Mouse (Mus musculus) mouse trophoblast stem cell (cell line): ENCODE data around the gene Izumo1.

Experiments used
- in situ Hi-C, 2 experiments: fragments of 300-500 bp; cut with MseI, MboI; formaldehyde crosslinking; loops; 2 replicates in 1 of 2; 3 replicates in 1 of 2; pipeline ENCODE4 v1.15.1; 2025

The Izumo1 gene

GRCm38 (mm10) chr7:45618316-45618715 lies 3.3 kb upstream of the Izumo1 start:
- in situ Hi-C loops, result no loop called here

DNA sequence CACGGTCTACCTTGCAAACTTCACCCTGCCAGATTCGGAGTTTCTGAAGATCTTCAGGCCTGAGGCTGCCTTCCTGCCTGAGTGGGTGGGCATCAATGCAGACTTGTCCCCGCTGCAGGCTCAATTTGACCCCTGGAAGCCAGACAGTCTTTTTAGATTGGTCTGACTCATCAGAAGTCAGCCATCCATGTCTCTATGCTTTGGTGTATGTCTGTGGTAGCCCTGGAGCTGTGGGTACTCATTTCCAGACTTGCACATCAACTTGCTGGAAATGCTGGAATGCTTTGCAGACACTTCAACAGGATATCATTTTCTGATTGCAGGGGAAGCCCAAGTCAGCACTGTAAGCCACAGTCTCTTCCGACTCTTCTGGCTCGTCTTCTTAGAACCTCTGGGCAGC lies 2.0 kb upstream of the Izumo1 start:
- in situ Hi-C loops, result no loop called here

- in situ Hi-C loops, result no loop called here
Measured at GRCm38 (mm10) chr7:45623507-45623906, 1.9 kb downstream of the Izumo1 start.

- in situ Hi-C loops, result no loop called here
Measured at GRCm38 (mm10) chr7:45624718-45625117, 3.1 kb downstream of the Izumo1 start.

- in situ Hi-C loops, result no loop called here
Measured at GRCm38 (mm10) chr7:45625481-45625880, 3.9 kb downstream of the Izumo1 start.

- in situ Hi-C loops, result no loop called here
Measured at GRCm38 (mm10) chr7:45626571-45627076, 5.0 kb downstream of the Izumo1 start.

DNA sequence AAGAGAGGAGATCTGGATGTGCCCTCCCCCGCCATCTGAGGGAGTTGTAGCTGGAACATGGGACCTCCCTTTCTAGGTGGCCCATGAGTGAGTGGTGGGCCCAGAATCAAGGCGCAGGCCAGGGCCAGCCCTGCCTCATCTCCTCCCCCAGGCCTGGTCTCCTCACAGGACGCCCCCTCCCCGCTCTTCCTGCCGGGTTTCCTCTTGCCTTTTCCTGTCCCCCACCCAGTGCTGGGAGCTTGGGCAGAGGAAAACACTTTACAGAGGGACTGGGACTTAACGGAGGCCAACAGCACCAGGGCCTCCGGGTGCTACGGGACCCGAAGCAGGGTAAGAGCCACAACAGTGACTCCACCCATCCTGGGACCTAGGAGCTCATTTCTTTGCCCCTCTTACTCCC lies 5.7 kb downstream of the Izumo1 start, which contains the start of gene Rasip1:
Rasip1 (plus strand) TSS at position 228 of the 400 bp plus-strand sequence.
- in situ Hi-C loops, result no loop called here

DNA sequence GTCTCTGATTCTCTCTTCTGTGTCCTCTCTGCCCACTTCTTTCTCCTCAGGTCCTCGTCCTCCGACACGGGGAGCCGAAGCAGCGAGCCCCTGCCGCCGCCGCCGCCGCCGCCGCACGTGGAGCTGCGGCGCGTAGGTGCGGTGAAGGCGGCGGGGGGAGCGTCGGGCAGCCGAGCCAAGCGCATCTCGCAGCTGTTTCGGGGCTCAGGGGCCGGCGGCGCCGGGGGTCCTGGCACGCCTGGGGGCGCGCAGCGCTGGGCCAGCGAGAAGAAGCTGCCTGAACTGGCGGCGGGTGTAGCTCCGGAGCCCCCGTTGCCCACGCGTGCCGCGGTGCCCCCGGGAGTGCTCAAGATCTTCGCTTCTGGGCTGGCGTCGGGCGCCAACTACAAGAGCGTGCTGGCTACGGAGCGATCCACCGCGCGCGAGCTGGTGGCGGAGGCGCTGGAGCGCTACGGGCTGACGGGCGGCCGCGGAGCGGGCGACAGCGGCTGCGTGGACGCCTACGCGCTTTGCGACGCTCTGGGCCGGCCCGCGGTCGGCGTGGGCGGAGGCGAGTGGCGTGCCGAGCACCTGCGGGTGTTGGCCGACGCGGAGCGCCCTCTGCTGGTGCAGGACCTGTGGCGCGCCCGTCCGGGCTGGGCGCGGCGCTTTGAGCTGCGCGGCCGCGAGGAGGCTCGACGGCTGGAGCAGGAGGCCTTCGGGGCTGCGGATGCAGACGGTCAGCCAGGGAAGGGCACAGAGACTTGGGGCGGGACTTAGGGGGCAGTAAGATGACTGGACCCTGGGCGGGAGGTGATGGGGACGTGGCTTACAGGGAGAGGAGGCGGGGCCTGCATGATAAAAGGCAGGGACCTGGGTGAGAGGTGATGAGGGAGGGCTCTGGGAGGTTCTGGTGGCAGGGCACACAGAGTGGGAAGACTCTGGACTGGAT lies 7.0 kb downstream of the Izumo1 start:
- in situ Hi-C loops, result no loop called here

GRCm38 (mm10) chr7:45630064-45630907 lies 8.7 kb downstream of the Izumo1 start:
- in situ Hi-C loops, result no loop called here

DNA sequence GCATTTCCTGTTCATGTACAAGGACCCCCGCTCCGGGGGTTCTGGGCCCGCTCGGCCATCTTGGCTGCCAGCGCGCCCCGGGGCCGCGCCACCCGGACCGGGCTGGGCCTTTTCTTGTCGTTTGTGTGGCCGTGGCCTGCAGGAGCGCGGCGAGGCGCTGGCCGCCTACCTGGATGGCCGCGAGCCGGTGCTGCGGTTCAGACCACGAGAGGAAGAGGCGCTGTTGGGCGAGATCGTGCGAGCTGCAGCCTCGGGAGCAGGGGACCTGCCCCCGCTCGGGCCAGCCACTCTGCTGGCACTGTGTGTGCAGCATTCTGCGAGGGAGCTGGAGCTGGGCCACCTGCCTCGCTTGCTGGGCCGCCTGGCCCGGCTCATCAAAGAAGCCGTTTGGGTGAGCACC lies 10.9 kb downstream of the Izumo1 start:
- in situ Hi-C loops, result no loop called here

DNA sequence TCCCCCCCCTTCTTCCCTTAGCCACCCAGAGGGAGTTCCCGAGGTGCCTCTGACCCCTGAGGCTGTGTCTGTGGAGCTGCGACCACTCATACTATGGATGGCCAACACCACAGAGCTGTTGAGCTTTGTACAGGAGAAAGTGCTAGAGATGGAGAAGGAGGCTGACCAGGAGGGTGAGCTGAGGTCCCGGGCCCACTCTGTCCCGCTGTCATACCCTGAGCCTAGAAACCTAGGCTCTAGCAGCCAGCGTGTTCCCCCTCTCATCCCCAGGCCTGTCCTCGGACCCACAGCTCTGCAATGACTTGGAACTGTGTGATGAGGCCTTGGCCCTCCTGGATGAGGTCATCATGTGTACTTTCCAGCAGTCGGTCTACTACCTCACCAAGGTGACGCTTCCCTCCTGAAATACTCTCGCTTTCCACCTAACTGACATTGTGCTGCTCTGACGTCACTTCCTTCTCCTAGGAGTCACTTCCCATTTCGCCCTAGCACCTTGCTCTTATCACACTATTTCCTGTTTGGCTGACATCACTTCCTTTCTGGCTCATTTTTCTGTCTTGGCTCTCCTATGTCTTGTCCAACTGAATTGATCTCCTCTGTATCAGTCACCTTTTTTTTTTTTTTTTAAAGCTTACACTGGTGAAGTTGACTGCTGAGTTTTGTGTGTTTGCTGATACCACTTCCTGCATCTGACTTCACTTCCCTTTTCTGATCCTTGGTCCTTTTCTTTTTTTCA lies 13.5 kb downstream of the Izumo1 start:
- in situ Hi-C loops, result no loop called here

DNA sequence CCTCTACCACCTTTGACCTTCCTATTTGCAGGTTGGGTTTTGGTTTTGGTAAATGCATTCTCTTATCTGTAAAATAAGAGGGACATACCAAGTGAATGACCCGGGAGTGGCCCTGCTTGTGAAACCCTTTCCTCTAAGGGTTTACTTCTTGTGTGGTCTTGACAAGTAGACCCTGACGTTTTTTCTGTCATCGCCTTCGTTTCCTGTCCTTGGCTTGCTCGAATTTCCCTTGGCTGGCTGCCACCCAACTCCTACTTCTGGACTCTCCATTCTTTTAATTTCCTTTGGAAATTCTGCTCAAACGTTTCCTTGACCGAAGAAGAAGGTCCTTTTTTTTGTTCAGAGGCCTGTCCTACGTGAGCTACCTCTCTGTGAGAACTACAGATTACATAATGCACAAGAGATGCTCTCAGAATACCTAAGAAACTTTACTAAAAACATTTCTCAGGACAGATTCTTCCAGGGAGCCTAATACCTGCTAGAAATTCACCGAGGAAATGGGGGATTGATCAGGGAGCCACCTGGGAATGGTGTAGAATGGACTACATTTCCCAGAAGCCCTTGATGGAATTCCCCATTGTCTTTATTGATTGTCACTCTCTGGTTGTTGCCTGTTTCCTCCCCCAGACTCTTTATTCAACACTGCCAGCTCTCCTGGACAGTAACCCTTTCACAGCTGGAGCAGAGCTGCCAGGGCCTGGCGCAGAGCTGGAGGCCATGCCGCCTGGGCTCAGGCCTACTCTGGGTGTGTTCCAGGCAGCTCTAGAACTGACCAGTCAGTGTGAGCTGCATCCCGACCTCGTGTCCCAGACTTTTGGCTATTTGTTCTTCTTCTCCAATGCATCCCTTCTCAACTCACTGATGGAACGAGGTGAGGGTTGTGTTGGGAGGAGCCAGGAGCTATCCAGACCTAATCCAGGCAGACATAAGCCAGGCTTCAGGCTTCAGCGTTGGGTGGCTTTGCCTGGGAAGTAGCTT lies 14.4 kb downstream of the Izumo1 start:
- in situ Hi-C loops, result no loop called here

DNA sequence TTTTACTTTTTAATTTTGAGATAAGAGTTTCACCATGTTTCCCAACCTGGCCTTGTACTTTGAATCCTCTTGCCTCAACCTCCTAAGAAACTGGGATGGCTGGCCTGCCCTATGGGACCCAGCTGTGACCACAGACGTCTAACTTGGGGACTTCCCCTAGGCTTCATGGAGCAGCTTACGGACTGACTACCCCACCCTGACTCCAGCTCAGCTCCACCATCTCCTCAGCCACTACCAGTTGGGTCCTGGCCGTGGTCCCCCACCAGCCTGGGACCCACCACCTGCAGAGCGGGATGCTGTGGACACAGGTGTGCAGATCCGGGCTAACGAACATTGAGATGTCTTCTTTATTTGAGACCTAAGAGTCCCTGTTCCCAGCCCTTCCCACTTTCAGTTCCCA lies 16.1 kb downstream of the Izumo1 start:
- in situ Hi-C loops, result no loop called here

GRCm38 (mm10) chr7:45638623-45639401 lies 17.2 kb downstream of the Izumo1 start:
- in situ Hi-C loops, result no loop called here

DNA sequence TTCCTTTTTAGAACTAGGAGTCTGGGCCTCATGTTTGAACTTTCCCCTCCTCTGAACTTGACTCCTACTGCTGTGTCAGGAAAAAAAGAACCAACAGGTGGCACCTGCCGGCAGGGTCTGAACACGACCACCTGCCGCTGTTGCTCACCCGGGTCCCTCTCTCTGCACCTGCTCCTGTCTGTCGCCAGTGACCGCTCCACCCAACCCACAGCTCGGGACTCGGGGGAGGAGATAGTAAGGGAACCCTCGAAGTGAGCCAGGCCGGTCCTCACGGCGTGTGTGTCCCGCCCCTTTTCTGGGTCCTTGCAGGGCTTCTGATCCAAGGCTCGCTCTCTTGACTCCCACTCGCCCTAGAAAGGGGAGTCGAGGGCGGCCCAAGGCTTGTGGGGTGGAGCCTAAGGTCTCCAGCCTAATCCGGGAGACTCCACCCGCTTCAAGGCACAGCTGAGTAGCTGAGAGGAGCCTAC lies 18.0 kb downstream of the Izumo1 start, which contains the start of gene Mamstr:
Mamstr (plus strand) TSS at position 417 of the 467 bp plus-strand sequence.
- in situ Hi-C loops, result no loop called here

DNA sequence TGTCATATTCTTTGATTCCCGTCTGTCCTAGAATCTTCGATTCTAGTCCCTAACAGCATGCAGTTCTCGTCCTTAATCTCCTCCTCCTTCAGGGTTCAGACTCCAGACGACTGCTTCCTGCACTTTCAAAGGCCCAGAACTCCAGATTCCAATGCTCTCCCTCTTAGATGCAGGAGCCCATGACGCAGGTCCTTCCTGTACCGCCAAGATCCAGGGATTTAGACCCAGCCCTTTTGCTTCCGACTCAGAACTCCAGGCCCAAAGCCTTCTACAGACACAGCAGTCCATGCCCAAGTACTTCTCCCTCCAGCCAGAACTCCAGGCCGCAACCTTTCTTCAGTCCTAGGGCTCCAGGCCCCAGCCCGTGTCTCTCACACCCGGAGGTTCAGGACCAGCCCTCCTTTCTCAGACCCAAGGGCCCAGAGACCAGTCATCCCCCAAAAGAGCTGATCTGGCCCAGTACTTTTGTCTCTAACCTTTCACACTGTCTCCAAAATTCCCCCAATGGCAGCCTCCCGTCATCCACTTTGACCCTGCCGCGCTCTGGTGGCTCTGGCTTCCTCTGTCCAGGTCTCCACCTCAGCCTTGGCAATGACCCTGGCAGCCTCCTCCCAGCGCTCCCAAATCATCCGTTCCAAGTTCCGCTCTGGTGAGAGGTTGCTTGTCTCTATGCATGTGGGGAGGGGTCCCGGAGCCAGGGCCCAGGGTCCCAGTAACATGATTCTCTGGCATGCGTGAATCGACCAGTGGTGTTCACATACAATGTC lies 18.8 kb downstream of the Izumo1 start:
- in situ Hi-C loops, result no loop called here

DNA sequence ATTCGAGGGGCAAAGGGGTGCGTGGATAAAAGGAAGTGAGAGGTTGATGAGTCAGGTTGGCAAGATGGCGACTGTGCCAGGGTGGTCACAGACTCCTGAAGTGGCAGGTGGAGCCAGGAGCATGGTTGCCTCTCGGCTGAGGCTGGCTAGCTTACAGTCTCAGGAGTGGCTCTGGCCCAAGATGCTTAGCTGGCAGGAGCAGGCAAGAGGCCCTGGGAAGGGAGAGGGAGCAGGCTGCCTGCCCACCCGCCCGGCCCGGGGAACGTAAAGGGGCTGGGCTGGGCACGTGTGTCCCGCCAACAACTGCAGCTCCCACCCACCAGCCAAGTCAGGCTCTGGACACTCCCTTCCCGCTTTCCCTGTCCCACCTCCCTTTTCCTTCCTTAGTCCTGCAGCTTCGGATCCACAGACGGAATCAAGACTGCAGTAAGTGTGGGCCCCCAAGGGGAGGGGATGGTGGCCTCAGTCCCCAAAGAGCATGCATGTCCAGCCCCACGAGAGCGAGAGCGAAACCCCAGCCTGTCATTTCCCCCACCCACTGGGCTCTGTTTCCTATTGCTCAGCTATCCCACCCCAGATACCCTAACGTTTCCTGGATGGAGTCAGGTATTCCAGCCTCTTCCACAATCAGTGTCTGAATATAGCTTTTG lies 19.9 kb downstream of the Izumo1 start:
- in situ Hi-C loops, result no loop called here

GRCm38 (mm10) chr7:45642083-45642482 lies 20.5 kb downstream of the Izumo1 start:
- in situ Hi-C loops, result no loop called here
